Mouse (Mus musculus): ENCODE results near the gene Ajm1. TPM values are rescaled to one million over a fixed set of nuclear protein-coding genes. Genes with fewer than 3 reads are reported as not detected.
A peak's percentile ranks its signal among the peaks of the same experiment; 100 is the strongest.

Ajm1 gene
- polyA plus RNA-seq, 1 experiment from 2014 or later = 0.08 TPM

GRCm38 (mm10) chr2:25600037-25600436 is 18.5 kb upstream of the Ajm1 start:
- 95% methylated on average over 2 of the region's 2 CpGs for WGBS

GRCm38 (mm10) chr2:25598749-25599148 is 17.2 kb upstream of the Ajm1 start:
- H3K36me3 ChIP-seq = peaks cover 98% of the 10 kb centered on the region
- H3K27ac ChIP-seq = no peak overlapping the region
- no peaks in the 10 kb centered on the region for H3K4me1 ChIP-seq
- DNase-seq (ENCODE audit: low spot score) = no peak
- H3K27me3 ChIP-seq (ENCODE audit: low read depth, poor library complexity, severe bottlenecking) = no peaks in the 10 kb centered on the region
- no peak overlapping the region for H3K4me3 ChIP-seq
- no peaks in the 10 kb centered on the region for H3K9me3 ChIP-seq (replicated peaks)
- 84% methylated on average over 1 of the region's 1 CpGs for WGBS

More at GRCm38 (mm10) chr2:25600037-25600436, 18.5 kb upstream of the Ajm1 start:
- Histone ChIP-seq H3K9me3 (replicated peaks) (no peaks in the 10 kb centered on the region), H3K27ac (no peak overlapping the region), H3K27me3 (ENCODE audit: low read depth, poor library complexity, severe bottlenecking) (no peaks in the 10 kb centered on the region), H3K4me1 (no peaks in the 10 kb centered on the region), H3K36me3 (peaks cover 97% of the 10 kb centered on the region), H3K4me3 (no peak overlapping the region)
- DNase-seq (ENCODE audit: low spot score) = no peak

GRCm38 (mm10) chr2:25596765-25597510 is 15.4 kb upstream of the Ajm1 start:
- H3K9me3 ChIP-seq (replicated peaks) = no peaks in the 10 kb centered on the region
- H3K27ac ChIP-seq = no peak overlapping the region
- no peaks in the 10 kb centered on the region for H3K27me3 ChIP-seq (ENCODE audit: low read depth, poor library complexity, severe bottlenecking)
- no peak overlapping the region for H3K4me3 ChIP-seq
- no peaks in the 10 kb centered on the region for H3K4me1 ChIP-seq
- WGBS = 97% methylated on average over 5 of the region's 5 CpGs
- peaks cover 98% of the 10 kb centered on the region for H3K36me3 ChIP-seq
- DNase-seq (ENCODE audit: low spot score) = no peak

GRCm38 (mm10) chr2:25591863-25592262 is 10.3 kb upstream of the Ajm1 start:
- Histone ChIP-seq H3K36me3 (peaks cover 98% of the 10 kb centered on the region), H3K4me1 (no peaks in the 10 kb centered on the region), H3K9me3 (replicated peaks) (no peaks in the 10 kb centered on the region), H3K27me3 (ENCODE audit: low read depth, poor library complexity, severe bottlenecking) (no peaks in the 10 kb centered on the region), H3K4me3 (no peak overlapping the region), H3K27ac (no peak overlapping the region)
- no peak for DNase-seq (ENCODE audit: low spot score)
- WGBS = 86% methylated on average over 2 of the region's 2 CpGs

- DNase-seq (ENCODE audit: low spot score) = no peak
- Histone ChIP-seq H3K9me3 (replicated peaks) (no peaks in the 10 kb centered on the region), H3K27ac (no peak overlapping the region), H3K36me3 (peaks cover 99% of the 10 kb centered on the region), H3K27me3 (ENCODE audit: low read depth, poor library complexity, severe bottlenecking) (no peaks in the 10 kb centered on the region), H3K4me3 (no peak overlapping the region), H3K4me1 (peaks cover 3% of the 10 kb centered on the region; the same call in 1 of the 2 replicates)
- 95% methylated on average over 8 of the region's 8 CpGs for WGBS
These were observed 6.8 kb upstream of the Ajm1 start for GRCm38 (mm10) chr2:25588227-25588907.

- peaks cover 14% of the 10 kb centered on the region for H3K4me1 ChIP-seq
- H3K27me3 ChIP-seq (ENCODE audit: low read depth, poor library complexity, severe bottlenecking) = no peaks in the 10 kb centered on the region
- no peak for DNase-seq (ENCODE audit: low spot score)
- H3K36me3 ChIP-seq = peaks cover 99% of the 10 kb centered on the region
- no peaks in the 10 kb centered on the region for H3K9me3 ChIP-seq (replicated peaks)
- WGBS = 89% methylated on average over 8 of the region's 8 CpGs
- H3K4me3 ChIP-seq = no peak overlapping the region
- H3K27ac ChIP-seq = no peak overlapping the region
These were observed 5.7 kb upstream of the Ajm1 start for GRCm38 (mm10) chr2:25587290-25587689.

- Histone ChIP-seq H3K27me3 (ENCODE audit: low read depth, poor library complexity, severe bottlenecking) (peaks cover 10% of the 10 kb centered on the region), H3K4me1 (peaks cover 30% of the 10 kb centered on the region), H3K4me3 (no peak overlapping the region), H3K9me3 (replicated peaks) (no peaks in the 10 kb centered on the region), H3K27ac (no peak overlapping the region), H3K36me3 (peaks cover 82% of the 10 kb centered on the region)
- 88% methylated on average over 3 of the region's 3 CpGs for WGBS
- DNase-seq (ENCODE audit: low spot score) = no peak
These were observed 4.0 kb upstream of the Ajm1 start for GRCm38 (mm10) chr2:25585601-25586000.

- 92% methylated on average over 4 of the region's 4 CpGs for WGBS
- Histone ChIP-seq H3K27me3 (ENCODE audit: low read depth, poor library complexity, severe bottlenecking) (peaks cover 17% of the 10 kb centered on the region), H3K36me3 (peaks cover 74% of the 10 kb centered on the region), H3K27ac (no peak overlapping the region), H3K4me1 (peaks cover 34% of the 10 kb centered on the region), H3K4me3 (no peak overlapping the region), H3K9me3 (replicated peaks) (no peaks in the 10 kb centered on the region)
- DNase-seq (ENCODE audit: low spot score) = no peak
These were observed 3.3 kb upstream of the Ajm1 start for GRCm38 (mm10) chr2:25584856-25585255.

- no peak overlapping the region for H3K27ac ChIP-seq
- no peaks in the 10 kb centered on the region for H3K9me3 ChIP-seq (replicated peaks)
- 94% methylated on average over 3 of the region's 3 CpGs for WGBS
- DNase-seq (ENCODE audit: low spot score) = no peak
- peaks cover 67% of the 10 kb centered on the region for H3K36me3 ChIP-seq
- peaks cover 41% of the 10 kb centered on the region for H3K4me1 ChIP-seq
- H3K27me3 ChIP-seq (ENCODE audit: low read depth, poor library complexity, severe bottlenecking) = peaks cover 24% of the 10 kb centered on the region
- no peak overlapping the region for H3K4me3 ChIP-seq
These were observed 2.6 kb upstream of the Ajm1 start for GRCm38 (mm10) chr2:25584152-25584551.

GRCm38 (mm10) chr2:25583571-25583970 is 2.0 kb upstream of the Ajm1 start:
- Histone ChIP-seq H3K36me3 (peaks cover 62% of the 10 kb centered on the region), H3K4me1 (peaks cover 47% of the 10 kb centered on the region)

GRCm38 (mm10) chr2:25583120-25583481 is 1.5 kb upstream of the Ajm1 start:
- no peak overlapping the region for H3K4me3 ChIP-seq
- H3K9me3 ChIP-seq (replicated peaks) = no peaks in the 10 kb centered on the region
- no peak overlapping the region for H3K27ac ChIP-seq
- peaks cover 57% of the 10 kb centered on the region for H3K36me3 ChIP-seq
- WGBS = 93% methylated on average over 6 of the region's 6 CpGs
- H3K27me3 ChIP-seq (ENCODE audit: low read depth, poor library complexity, severe bottlenecking) = peaks cover 35% of the 10 kb centered on the region
- H3K4me1 ChIP-seq = peaks cover 51% of the 10 kb centered on the region
- no peak for DNase-seq (ENCODE audit: low spot score)

More at GRCm38 (mm10) chr2:25583571-25583970, 2.0 kb upstream of the Ajm1 start:
- Histone ChIP-seq H3K27me3 (ENCODE audit: low read depth, poor library complexity, severe bottlenecking) (peaks cover 30% of the 10 kb centered on the region), H3K27ac (no peak overlapping the region), H3K9me3 (replicated peaks) (no peaks in the 10 kb centered on the region), H3K4me3 (no peak overlapping the region)
- DNase-seq (ENCODE audit: low spot score) = no peak
- 72% methylated on average over 4 of the region's 4 CpGs for WGBS

- Histone ChIP-seq H3K36me3 (peaks cover 52% of the 10 kb centered on the region), H3K27ac (no peak overlapping the region), H3K4me3 (peak overlapping the region; percentile 6; the same call in 1 of the 2 replicates), H3K4me1 (peaks cover 56% of the 10 kb centered on the region), H3K9me3 (replicated peaks) (no peaks in the 10 kb centered on the region), H3K27me3 (ENCODE audit: low read depth, poor library complexity, severe bottlenecking) (peaks cover 40% of the 10 kb centered on the region)
- WGBS = 62% methylated on average over 12 of the region's 12 CpGs
- DNase-seq (ENCODE audit: low spot score) = peak; percentile 37
These were observed 1.0 kb upstream of the Ajm1 start for GRCm38 (mm10) chr2:25582466-25583119.

GRCm38 (mm10) chr2:25581901-25582301 is 344 bp upstream of the Ajm1 start:
- peak; percentile 37 for DNase-seq (ENCODE audit: low spot score)

More at GRCm38 (mm10) chr2:25581901-25582301, 344 bp upstream of the Ajm1 start:
- Histone ChIP-seq H3K9me3 (replicated peaks) (no peaks in the 10 kb centered on the region), H3K27ac (no peak overlapping the region), H3K4me1 (peaks cover 63% of the 10 kb centered on the region), H3K4me3 (peak overlapping the region; percentile 44; the same call in 1 of the 2 replicates), H3K36me3 (peaks cover 45% of the 10 kb centered on the region), H3K27me3 (ENCODE audit: low read depth, poor library complexity, severe bottlenecking) (peaks cover 47% of the 10 kb centered on the region)
- 47% methylated on average over 6 of the region's 6 CpGs for WGBS

Measured in limb, embryonic 10.5 days (tissue).